Mouse (Mus musculus) MEL (cell line): ENCODE measurements around the gene Rab30.

ENCODE experiments used
- CTCF ChIP-seq, 3 experiments: IDR thresholded peaks in 2 of 3; conservative IDR thresholded peaks in 1 of 3; 2 replicates each; pipeline ENCODE4 v1.5.1; 2011 to 2012; ENCODE audit warnings: low read length in 3 of 3, low read depth in 2 of 3, mild to moderate bottlenecking in 2 of 3, improper control_type of control experiment in 1 of 3, inconsistent platforms in 1 of 3, mixed read lengths in 1 of 3, moderate library complexity in 1 of 3; ENCODE audit not compliant: control insufficient read depth in 1 of 3, insufficient read depth in 1 of 3, poor library complexity in 1 of 3, severe bottlenecking in 1 of 3
- GABPA ChIP-seq: IDR thresholded peaks from 2 replicates; pipeline ENCODE4 v1.6.1; 2012; ENCODE audit warnings: low read depth, mild to moderate bottlenecking, inconsistent platforms, low read length, improper control_type of control experiment, moderate library complexity
- MAFK ChIP-seq: IDR thresholded peaks from 2 replicates; pipeline ENCODE4 v1.6.1; 2011; ENCODE audit warnings: low read depth, mild to moderate bottlenecking, low read length, improper control_type of control experiment, borderline replicate concordance
- MXI1 ChIP-seq: IDR thresholded peaks from 2 replicates; pipeline ENCODE4 v1.6.1; 2011; ENCODE audit warnings: mild to moderate bottlenecking, low read depth, low read length, improper control_type of control experiment
- NELFE ChIP-seq: IDR thresholded peaks from 2 replicates; pipeline ENCODE4 v1.6.1; 2011; ENCODE audit warnings: low read depth, low read length, improper control_type of control experiment
- POLR2A ChIP-seq, 2 experiments: IDR thresholded peaks; 2 replicates each; pipeline ENCODE4 v1.6.1; 2011 to 2012; ENCODE audit warnings: low read length in 2 of 2, mild to moderate bottlenecking in 2 of 2, control low read depth in 1 of 2, improper control_type of control experiment in 1 of 2, low read depth in 1 of 2, moderate library complexity in 1 of 2; ENCODE audit not compliant: control insufficient read depth in 1 of 2, insufficient read depth in 1 of 2, poor library complexity in 1 of 2
- SMC3 ChIP-seq: IDR thresholded peaks from 2 replicates; pipeline ENCODE4 v1.6.1; 2011; ENCODE audit warnings: low read depth, low read length, improper control_type of control experiment
- UBTF ChIP-seq: IDR thresholded peaks from 2 replicates; pipeline ENCODE4 v1.6.1; 2012; ENCODE audit warnings: low read depth, mild to moderate bottlenecking, inconsistent platforms, low read length, improper control_type of control experiment, moderate library complexity, borderline replicate concordance; ENCODE audit not compliant: insufficient read depth
- ZMIZ1 ChIP-seq: IDR thresholded peaks from 2 replicates; pipeline ENCODE4 v1.6.1; 2012; ENCODE audit warnings: low read depth, mild to moderate bottlenecking, inconsistent platforms, low read length, improper control_type of control experiment, moderate library complexity

DNA sequence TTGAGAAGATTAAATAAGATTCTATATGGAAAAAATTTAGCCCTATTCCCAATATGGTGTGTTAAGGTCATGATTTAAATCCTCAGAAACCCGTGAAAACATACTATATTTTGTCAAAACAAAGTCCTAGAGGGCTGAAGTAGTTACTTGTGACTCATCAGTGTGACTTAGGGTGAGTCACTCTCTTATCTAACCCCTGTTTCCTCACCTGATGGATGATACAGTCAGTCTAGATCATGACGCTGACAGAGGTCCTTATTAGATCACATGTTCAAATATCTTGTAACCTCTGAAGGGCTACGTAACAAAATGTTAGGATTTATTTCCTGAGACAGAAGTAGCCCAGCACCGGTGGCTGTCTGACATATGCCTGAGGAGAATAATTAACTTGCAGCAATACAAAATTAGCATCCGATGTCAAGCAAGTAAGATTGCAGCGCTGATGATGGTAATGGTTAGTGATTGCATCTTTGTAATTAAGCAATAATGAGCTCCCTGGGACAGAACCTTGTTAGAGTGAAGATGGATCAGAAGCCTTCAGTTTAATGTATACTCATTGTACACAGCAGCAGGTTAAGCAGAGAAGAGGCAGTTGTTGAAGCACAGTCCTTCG, 70.4 kb downstream of the Rab30 start:
- TF ChIP-seq UBTF (no peak), ZMIZ1 (no peak), POLR2A (IDR thresholded peaks at IDR 0.05; ENCODE audit: control insufficient read depth in 1 of 2, insufficient read depth in 1 of 2, low read depth in 1 of 2, low read length in 2 of 2, poor library complexity in 1 of 2) (no peak), CTCF (IDR thresholded peaks at IDR 0.05 in 2 of 3, conservative IDR thresholded peaks at IDR 0.05 in 1 of 3; ENCODE audit: control insufficient read depth in 1 of 3, insufficient read depth in 1 of 3, low read depth in 2 of 3, low read length in 3 of 3, poor library complexity in 1 of 3, severe bottlenecking in 1 of 3) (no peak), GABPA (no peak), NELFE (no peak), MXI1 (no peak), SMC3 (no peak), MAFK (no peak)
